Mouse (Mus musculus) lung, adult 2 months (tissue): Measurements from ENCODE around the gene Zfp451. TPM values are rescaled to one million over a fixed set of nuclear protein-coding genes. Genes with fewer than 3 reads are reported as not detected.
A peak's percentile ranks its signal among the peaks of the same experiment; 100 is the strongest.
"Not testable (repeated sequence)": the region's sequence is repeated elsewhere in the genome, so short reads cannot be mapped to it uniquely, and the experiment has no call there.

Source experiments
- DNase-seq: peaks from one replicate; pipeline ENCODE4 v3.0.0; 2022
- H3K4me1 ChIP-seq: fragments of 200-500 bp; 2 replicates; pipeline ENCODE4 v1.6.1; 2011; ENCODE audit warnings: low read length; ENCODE audit not compliant: control insufficient read depth, insufficient read depth
- H3K4me3 ChIP-seq: fragments of 200-500 bp; replicated peaks from 2 replicates; pipeline ENCODE3; 2011; ENCODE audit warnings: low read depth, mild to moderate bottlenecking, control low read depth, low read length; ENCODE audit errors: extremely low read depth
- CTCF ChIP-seq: fragments of 200-500 bp; IDR thresholded peaks from 2 replicates; pipeline ENCODE4 v1.5.1; 2011; ENCODE audit warnings: mild to moderate bottlenecking, low read length, control low read depth; ENCODE audit not compliant: insufficient read depth
- POLR2A ChIP-seq: fragments of 200-500 bp; IDR thresholded peaks from 2 replicates; pipeline ENCODE4 v1.6.1; 2011; ENCODE audit warnings: low read depth, mild to moderate bottlenecking, control low read depth, low read length, borderline replicate concordance; ENCODE audit errors: extremely low read depth
- WGBS: fragments of 180-500 bp; shearing (Covaris S2); methylation state at CpG from one replicate; pipeline ENCODE4 v1.1.7; 2018; 5-methylcytosine and 5-hydroxymethylcytosine counted together
- polyA plus RNA-seq: library from polyadenylated mRNA; depleted of rRNA; stranded (reverse); fragments of >200 nt; gene quantifications from 2 replicates; pipeline ENCODE4 v1.2.3, GENCODE M21; 2012; rRNA removed

Gene Zfp451
- 4.3 and 5.5 TPM in 2 replicates for polyA plus RNA-seq

GRCm38 (mm10) chr1:33813868-33814794 is at the start of gene Zfp451:
Zfp451 (minus strand) TSS chr1:33814595.
- H3K4me3 ChIP-seq = peak within 1 kb of the TSS; percentile 86
- peak; percentile 87 for DNase-seq
- H3K4me1 ChIP-seq = peaks cover 11% of the 10 kb centered on the region
- 1% methylated on average over 81 of the region's 85 CpGs for WGBS
- TF ChIP-seq POLR2A (peak; percentile 70), CTCF (no peak)

GRCm38 (mm10) chr1:33846807-33847206 is 32.4 kb upstream of the Zfp451 start:
- H3K4me3 ChIP-seq = no peak overlapping the region
- H3K4me1 ChIP-seq = no peaks in the 10 kb centered on the region
- DNase-seq = no peak
- TF ChIP-seq CTCF (no peak), POLR2A (no peak)
- 89% methylated on average over 2 of the region's 2 CpGs for WGBS

- no peak for DNase-seq
- Histone ChIP-seq H3K4me3 (no peak overlapping the region), H3K4me1 (no peaks in the 10 kb centered on the region)
- 83% methylated on average over 6 of the region's 6 CpGs for WGBS
- TF ChIP-seq POLR2A = no peak
- TF ChIP-seq CTCF = no peak
Measured at GRCm38 (mm10) chr1:33843823-33844222, 29.4 kb upstream of the Zfp451 start.

- not testable (repeated sequence) for H3K4me1 ChIP-seq, H3K4me3 ChIP-seq, DNase-seq
- 95% methylated on average over 14 of the region's 14 CpGs for WGBS
Measured at GRCm38 (mm10) chr1:33838952-33839351, 24.6 kb upstream of the Zfp451 start.

GRCm38 (mm10) chr1:33830586-33830985 is 16.2 kb upstream of the Zfp451 start:
- H3K4me1 ChIP-seq = no peaks in the 10 kb centered on the region
- DNase-seq = no peak
- TF ChIP-seq POLR2A (no peak), CTCF (no peak)
- H3K4me3 ChIP-seq = no peak overlapping the region
- 68% methylated on average over 4 of the region's 4 CpGs for WGBS

GRCm38 (mm10) chr1:33817931-33818330 is 3.5 kb upstream of the Zfp451 start:
- WGBS = 85% methylated on average over 2 of the region's 2 CpGs
- no peak for DNase-seq
- no peak for TF ChIP-seq CTCF
- Histone ChIP-seq H3K4me3 (no peak overlapping the region), H3K4me1 (peaks cover 8% of the 10 kb centered on the region)

GRCm38 (mm10) chr1:33813495-33813867 is 914 bp downstream of the Zfp451 start:
- TF ChIP-seq POLR2A = no peak
- no peak for TF ChIP-seq CTCF
- H3K4me1 ChIP-seq = peaks cover 11% of the 10 kb centered on the region
- no peak for DNase-seq
- WGBS = 6% methylated on average over 11 of the region's 11 CpGs
- peak overlapping the region; percentile 86 for H3K4me3 ChIP-seq

- no peak for DNase-seq
- Histone ChIP-seq H3K4me1 (no peaks in the 10 kb centered on the region; the same call in 1 of the 2 replicates), H3K4me3 (no peak overlapping the region)
- WGBS = 86% methylated on average over 2 of the region's 2 CpGs
- no peak for TF ChIP-seq POLR2A
- TF ChIP-seq CTCF = no peak
Measured at GRCm38 (mm10) chr1:33803323-33803722, 11.1 kb downstream of the Zfp451 start.

- TF ChIP-seq POLR2A (no peak), CTCF (no peak)
- no peak for DNase-seq
- H3K4me3 ChIP-seq = no peak overlapping the region
- no peaks in the 10 kb centered on the region; the same call in 1 of the 2 replicates for H3K4me1 ChIP-seq
- WGBS = 73% methylated on average over 3 of the region's 3 CpGs
Measured at GRCm38 (mm10) chr1:33799620-33800019, 14.8 kb downstream of the Zfp451 start.

GRCm38 (mm10) chr1:33788493-33788892 is 25.9 kb downstream of the Zfp451 start:
- TF ChIP-seq POLR2A = no peak
- TF ChIP-seq CTCF = no peak
- 24% methylated on average over 3 of the region's 3 CpGs for WGBS
- no peak overlapping the region for H3K4me3 ChIP-seq
- DNase-seq = no peak
- H3K4me1 ChIP-seq = no peaks in the 10 kb centered on the region
